Mouse (Mus musculus) cerebellum, adult 8-10 months (tissue): Measurements from ENCODE around the gene Rec8.

ENCODE experiments used
- DNase-seq: peaks from one replicate; pipeline ENCODE4 v3.0.0; 2022

Rec8 gene

GRCm38 (mm10) chr14:55596036-55596690 is 21.7 kb upstream of the Rec8 start:
- DNase-seq = no peak

GRCm38 (mm10) chr14:55598521-55599390 is 19.1 kb upstream of the Rec8 start:
- no peak for DNase-seq

GRCm38 (mm10) chr14:55603271-55603632 is 14.6 kb upstream of the Rec8 start, which contains the start of gene Irf9:
Gene Irf9, plus strand, starts transcription at chr14:55603571.
- DNase-seq = no peak

- DNase-seq = peak; percentile 77
These were observed 13.9 kb upstream of the Rec8 start for GRCm38 (mm10) chr14:55603633-55604576.

GRCm38 (mm10) chr14:55604823-55605222 is 13.0 kb upstream of the Rec8 start:
- DNase-seq = no peak

- no peak for DNase-seq
These were observed 11.9 kb upstream of the Rec8 start for GRCm38 (mm10) chr14:55605743-55606459.

GRCm38 (mm10) chr14:55608339-55608738 is 9.5 kb upstream of the Rec8 start:
- DNase-seq = no peak

GRCm38 (mm10) chr14:55613346-55613745 is 4.5 kb upstream of the Rec8 start:
- no peak for DNase-seq

- no peak for DNase-seq
These were observed 3.2 kb upstream of the Rec8 start for GRCm38 (mm10) chr14:55614565-55615178.

- DNase-seq = no peak
These were observed 2.0 kb upstream of the Rec8 start for GRCm38 (mm10) chr14:55615876-55616275.

- no peak for DNase-seq
These were observed 993 bp upstream of the Rec8 start for GRCm38 (mm10) chr14:55616844-55617243.

GRCm38 (mm10) chr14:55618486-55619195 is 804 bp downstream of the Rec8 start:
- DNase-seq = no peak

GRCm38 (mm10) chr14:55628077-55628827 is 10.4 kb downstream of the Rec8 start:
- no peak for DNase-seq

- DNase-seq = no peak
These were observed 11.5 kb downstream of the Rec8 start for GRCm38 (mm10) chr14:55629312-55629711.

- DNase-seq = peak; percentile 60
These were observed 17.2 kb downstream of the Rec8 start for GRCm38 (mm10) chr14:55634874-55635522.

- peak; percentile 73 for DNase-seq
These were observed 17.7 kb downstream of the Rec8 start, which contains the start of gene Ipo4 for GRCm38 (mm10) chr14:55635523-55636007. Gene Ipo4, minus strand, starts transcription at chr14:55635957.

GRCm38 (mm10) chr14:55637795-55638194 is 20.0 kb downstream of the Rec8 start, which contains the start of gene Gm49378:
Gene Gm49378, minus strand, starts transcription at chr14:55637895.
- DNase-seq = no peak

- no peak for DNase-seq
These were observed 23.0 kb downstream of the Rec8 start for GRCm38 (mm10) chr14:55640816-55641215.

GRCm38 (mm10) chr14:55641291-55641690 is 23.5 kb downstream of the Rec8 start:
- no peak for DNase-seq

- no peak for DNase-seq
These were observed 24.8 kb downstream of the Rec8 start for GRCm38 (mm10) chr14:55642679-55643059.
